ENCODE assay signal across 8 mouse cellular contexts in genomic region chr13:51847979-51848480, GRCm38 (mm10). TPM values are rescaled to one million over a fixed set of nuclear protein-coding genes. Genes with fewer than 3 reads are reported as not detected.
DNase-seq lines count a peak whose midpoint lies in the region; ATAC-seq and TF ChIP-seq lines count a peak whose summit lies in the region.

No protein-coding gene starts in this region.

- 1% methylated on average over 31 of the region's 31 CpGs for WGBS in bone marrow, adult 2 months
- WGBS in heart, embryonic 10.5 days: under 1% methylated on average over 31 of the region's 31 CpGs
- WGBS in kidney, embryonic 16.5 days: under 1% methylated on average over 31 of the region's 31 CpGs
- WGBS in liver, adult 2 months: under 1% methylated on average over 31 of the region's 31 CpGs

- H3ac ChIP-seq in myocyte (ENCODE audit: control insufficient read depth, insufficient read length): peak overlapping the region; percentile 81

- H3K4me3 ChIP-seq in bone marrow, adult 2 months (replicated peaks; ENCODE audit: control insufficient read depth, low read depth, low read length): peak overlapping the region; percentile 92
- peak overlapping the region; percentile 90 for H3K4me3 ChIP-seq in embryonic fibroblast, embryonic 13.5 days (ENCODE audit: insufficient read depth, low read length)
- H3K4me3 ChIP-seq in heart, embryonic 10.5 days: peak overlapping the region; percentile 80
- H3K4me3 ChIP-seq in kidney, embryonic 16.5 days (ENCODE audit: low read length): peak overlapping the region; percentile 80
- H3K4me3 ChIP-seq in liver, adult 2 months (ENCODE audit: insufficient read depth, low read depth, low read length): peak overlapping the region; percentile 76
- H3K4me3 ChIP-seq in myocyte: peak overlapping the region; percentile 100

- peak; percentile 13; the same call in 1 of the 2 replicates for TF ChIP-seq POLR2A in bone marrow, adult 2 months (IDR thresholded peaks at IDR 0.05; ENCODE audit: borderline replicate concordance, control insufficient read depth, low read depth, low read length)
- TF ChIP-seq POLR2A in embryonic fibroblast, embryonic 13.5 days (IDR thresholded peaks at IDR 0.05; ENCODE audit: low read depth, low read length): peak; percentile 21; the same call in 1 of the 2 replicates
- 0 out of 2 replicates have a peak, but pooled peaks have one; percentile 22 for TF ChIP-seq POLR2A in liver, adult 2 months (IDR thresholded peaks at IDR 0.05; ENCODE audit: extremely low read depth, insufficient read depth, low read length)
- TF ChIP-seq POLR2A in myocyte (IDR thresholded peaks at IDR 0.05; ENCODE audit: insufficient read length, low read depth): peak; percentile 63

- peak; percentile 52 for TF ChIP-seq CTCF in bone marrow, adult 2 months (IDR thresholded peaks at IDR 0.05; ENCODE audit: control insufficient read depth, insufficient read depth, low read length)
- peak; percentile 56; the same call in 1 of the 2 replicates for TF ChIP-seq CTCF in embryonic fibroblast, embryonic 13.5 days (IDR thresholded peaks at IDR 0.05; ENCODE audit: borderline replicate concordance, insufficient read depth, low read length)
- TF ChIP-seq CTCF in liver, adult 2 months (IDR thresholded peaks at IDR 0.05; ENCODE audit: low read depth, low read length): peak; percentile 68

- H3K27me3 ChIP-seq in heart, embryonic 10.5 days (ENCODE audit: insufficient read depth, poor library complexity, severe bottlenecking): peaks cover 15% of the 10 kb centered on the region
- H3K27me3 ChIP-seq in kidney, embryonic 16.5 days (ENCODE audit: insufficient read depth, low read length): no peaks in the 10 kb centered on the region
- no peaks in the 10 kb centered on the region for H3K27me3 ChIP-seq in liver, adult 2 months (ENCODE audit: control insufficient read depth, insufficient read depth, low read length)
- no peaks in the 10 kb centered on the region for H3K27me3 ChIP-seq in myocyte (ENCODE audit: control insufficient read depth, insufficient read depth, insufficient read length)

- no peaks in the 10 kb centered on the region for H3K9me3 ChIP-seq in heart, embryonic 10.5 days
- H3K9me3 ChIP-seq in kidney, embryonic 16.5 days (ENCODE audit: low read length): no peaks in the 10 kb centered on the region

- H3K9ac ChIP-seq in kidney, embryonic 16.5 days (replicated peaks; ENCODE audit: low read length): peak overlapping the region; percentile 89
- peak overlapping the region; percentile 76 for H3K9ac ChIP-seq in liver, adult 2 months (ENCODE audit: low read depth, low read length)

- H3K4me1 ChIP-seq in bone marrow, adult 2 months (ENCODE audit: control insufficient read depth, insufficient read depth, low read length): no peaks in the 10 kb centered on the region; the same call in none of the 2 replicates
- peaks cover 11% of the 10 kb centered on the region for H3K4me1 ChIP-seq in embryonic fibroblast, embryonic 13.5 days (ENCODE audit: control insufficient read depth, insufficient read depth, low read length)
- peaks cover 62% of the 10 kb centered on the region for H3K4me1 ChIP-seq in heart, embryonic 10.5 days
- peaks cover 38% of the 10 kb centered on the region for H3K4me1 ChIP-seq in kidney, embryonic 16.5 days (ENCODE audit: insufficient read depth, low read length)
- H3K4me1 ChIP-seq in liver, adult 2 months (ENCODE audit: control insufficient read depth, insufficient read depth, low read length): peaks cover 5% of the 10 kb centered on the region; the same call in 1 of the 2 replicates

- ATAC-seq in kidney, embryonic 16.5 days (ENCODE audit: low FRiP score, low TSS enrichment): peak; percentile 17

- H3K79me2 ChIP-seq in liver, adult 2 months (ENCODE audit: control insufficient read depth, insufficient read depth, low read length): no peaks in the 10 kb centered on the region
- H3K79me2 ChIP-seq in myocyte (ENCODE audit: control insufficient read depth, insufficient read depth): peaks cover 20% of the 10 kb centered on the region

- peak; percentile 77 for DNase-seq in 416B (ENCODE audit: low read depth)
- DNase-seq in heart, embryonic 10.5 days (ENCODE audit: low spot score): peak; percentile 92
- peak; percentile 66 for DNase-seq in liver, adult 2 months (ENCODE audit: extremely low read depth, low read depth, low spot score)
- DNase-seq in spleen, postnatal 4 days (ENCODE audit: low spot score in 2 of 2): peak; percentile 85 to 94

- peaks cover 5% of the 10 kb centered on the region for H3K36me3 ChIP-seq in heart, embryonic 10.5 days
- no peaks in the 10 kb centered on the region for H3K36me3 ChIP-seq in kidney, embryonic 16.5 days (ENCODE audit: insufficient read depth, low read length)
- peaks cover 2% of the 10 kb centered on the region; the same call in 1 of the 2 replicates for H3K36me3 ChIP-seq in liver, adult 2 months (ENCODE audit: control insufficient read depth, insufficient read depth, low read length)
- no peaks in the 10 kb centered on the region for H3K36me3 ChIP-seq in myocyte (ENCODE audit: control insufficient read depth, insufficient read depth)

- H3K4me2 ChIP-seq in kidney, embryonic 16.5 days (replicated peaks; ENCODE audit: low read depth, low read length): peak overlapping the region; percentile 98
- peak overlapping the region; percentile 66 for H3K4me2 ChIP-seq in myocyte (ENCODE audit: low read depth)

- peak overlapping the region; percentile 70 for H3K27ac ChIP-seq in bone marrow, adult 2 months (ENCODE audit: control insufficient read depth, insufficient read depth, low read depth, low read length, poor library complexity)
- peak overlapping the region; percentile 90 for H3K27ac ChIP-seq in embryonic fibroblast, embryonic 13.5 days (ENCODE audit: insufficient read depth, low read length)
- peak overlapping the region; percentile 94 for H3K27ac ChIP-seq in heart, embryonic 10.5 days
- H3K27ac ChIP-seq in kidney, embryonic 16.5 days (ENCODE audit: low read length): peak overlapping the region; percentile 88
- H3K27ac ChIP-seq in liver, adult 2 months (replicated peaks; ENCODE audit: insufficient read depth, low read depth, low read length): peak overlapping the region; percentile 83

TF ChIP-seq in myocyte, 11 proteins besides CTCF, POLR2A, EP300 and RAD21:
- TF ChIP-seq CEBPB (IDR thresholded peaks at IDR 0.05; ENCODE audit: insufficient read depth, poor library complexity, severe bottlenecking): no peak
- peak in 1 of 3 experiments; percentile 13 for TF ChIP-seq MYOD1 (IDR thresholded peaks at IDR 0.05; ENCODE audit: control insufficient read depth in 1 of 3, insufficient read length in 2 of 3, low read depth in 2 of 3)
- TF ChIP-seq MYOG (IDR thresholded peaks at IDR 0.05; ENCODE audit: control insufficient read depth in 1 of 3, insufficient read depth in 1 of 3, insufficient read length in 2 of 3, low read depth in 2 of 3): peak in 1 of 3 experiments; percentile 29
- TF ChIP-seq TCF12 (IDR thresholded peaks at IDR 0.05; ENCODE audit: insufficient read depth, poor library complexity, severe bottlenecking): no peak
- TF ChIP-seq TCF3 (IDR thresholded peaks at IDR 0.05; ENCODE audit: insufficient read length, low read depth): no peak
- TF ChIP-seq POLR2AphosphoS2 (IDR thresholded peaks at IDR 0.05; ENCODE audit: insufficient read length, low read depth): peak; percentile 76
- no peak for TF ChIP-seq E2F4 (IDR thresholded peaks at IDR 0.05; ENCODE audit: insufficient read depth)
- TF ChIP-seq REST (IDR thresholded peaks at IDR 0.05; ENCODE audit: insufficient read depth, insufficient read length): no peak
- TF ChIP-seq USF1 (IDR thresholded peaks at IDR 0.05; ENCODE audit: low read depth): no peak
- no peak for TF ChIP-seq SRF (IDR thresholded peaks at IDR 0.05; ENCODE audit: control insufficient read depth, insufficient read length, low read depth)
- no peak for TF ChIP-seq MAX (IDR thresholded peaks at IDR 0.05; ENCODE audit: low read depth)

RNA-seq across cellular contexts. Expression of gene Gadd45g, which starts 1.6 kb away (rescaled TPM):
- polyA plus RNA-seq in bone marrow, adult 2 months (2011; ENCODE audit: insufficient read depth, insufficient read length, low replicate concordance, missing spikeins): 9.2 and 23.5 TPM in 2 replicates
- 66.9 and 101 TPM in 2 replicates for polyA plus RNA-seq in embryonic fibroblast, embryonic 13.5 days (2011; ENCODE audit: insufficient read length, low read depth, missing spikeins)
- 53.3 and 61.0 TPM in 2 replicates for polyA plus RNA-seq in heart, embryonic 10.5 days (2016; fragmentation: Nextera tagmentation; extraction: Ambion mirVana)
- 45.8 and 48.5 TPM in 2 replicates for polyA plus RNA-seq in kidney, embryonic 16.5 days (2015; fragmentation: Nextera tagmentation; extraction: Ambion mirVana)
- 4.0 and 5.9 TPM in 2 replicates for total RNA-seq in liver, adult 2 months (2014; rRNA removed)
- polyA plus RNA-seq in liver, adult 2 months (2012; rRNA removed): 7.0 and 9.1 TPM in 2 replicates
- 202 TPM for polyA plus RNA-seq in myocyte (2012; fragmentation: generic; extraction: Trizol)

RNA-seq across cellular contexts. Expression of gene Sema4d, which starts 54.5 kb away (rescaled TPM):
- polyA plus RNA-seq in bone marrow, adult 2 months (2011; ENCODE audit: insufficient read depth, insufficient read length, low replicate concordance, missing spikeins): 9.3 and 23.0 TPM in 2 replicates
- polyA plus RNA-seq in embryonic fibroblast, embryonic 13.5 days (2011; ENCODE audit: insufficient read length, low read depth, missing spikeins): 0.77 and 3.1 TPM in 2 replicates
- polyA plus RNA-seq in heart, embryonic 10.5 days (2016; fragmentation: Nextera tagmentation; extraction: Ambion mirVana): 8.7 and 13.1 TPM in 2 replicates
- polyA plus RNA-seq in kidney, embryonic 16.5 days (2015; fragmentation: Nextera tagmentation; extraction: Ambion mirVana): 28.8 and 29.0 TPM in 2 replicates
- total RNA-seq in liver, adult 2 months (2014; rRNA removed): 0.40 and 0.74 TPM in 2 replicates
- polyA plus RNA-seq in liver, adult 2 months (2012; rRNA removed): 0.94 and 1.2 TPM in 2 replicates
- 15.3 TPM for polyA plus RNA-seq in myocyte (2012; fragmentation: generic; extraction: Trizol)

Comparison
In these comparisons a context has a peak if more than half of its experiments do, and no peak if none do; other contexts are left out.
1. Peak in every context shown above with its lines: DNase-seq, ATAC-seq, H3K4me3 ChIP-seq and H3K27ac ChIP-seq.
2. POLR2A ChIP-seq: peak in every context shown above with its lines; median percentile 63 in myocyte; 22 in liver, adult 2 months; 21 in embryonic fibroblast, embryonic 13.5 days; 13 in bone marrow, adult 2 months.